Mouse (Mus musculus) embryo, embryonic 11.5 days (tissue): ENCODE measurements at regions not wholly inside any gene's neighbourhood (a gene's known extent, or its start where the extent isn't known, plus 50 kb on each side); places are given as distances from the start of the nearest gene placed in this dataset.
"Not testable (repeated sequence)": the region's sequence is repeated elsewhere in the genome, so short reads cannot be mapped to it uniquely, and the experiment has no call there.

ENCODE experiments used
- DNase-seq: peaks from one replicate; pipeline ENCODE4 v3.0.0-alpha.2; 2012; ENCODE audit warnings: low read depth, low spot score

- DNase-seq, result no peak
Measured at GRCm38 (mm10) chr2:179096861-179097260, 345.4 kb upstream of the Cdh4 start.

- DNase-seq, result no peak
Measured at GRCm38 (mm10) chr2:179099783-179100182, 342.4 kb upstream of the Cdh4 start.

DNA sequence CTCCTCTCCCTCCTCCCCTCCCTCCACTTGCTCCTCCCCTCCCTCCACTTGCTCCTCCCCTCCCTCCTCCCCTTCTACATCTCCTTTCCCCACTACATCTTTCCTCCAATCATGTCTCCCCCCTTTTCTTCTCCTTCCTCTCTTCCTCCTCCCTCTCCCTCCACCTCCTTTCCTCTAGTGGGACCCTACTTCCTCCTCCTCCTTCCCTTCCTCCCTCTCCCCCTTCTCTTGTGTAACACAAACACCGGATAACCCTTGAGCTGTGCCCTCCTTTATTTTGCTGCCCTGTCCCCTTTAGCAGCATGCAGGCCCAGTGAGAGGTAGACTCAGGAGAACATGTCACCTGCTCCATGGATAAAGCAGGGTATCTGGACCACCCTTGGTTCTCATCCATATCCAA, 339.1 kb upstream of the Cdh4 start:
- no peak for DNase-seq

DNA sequence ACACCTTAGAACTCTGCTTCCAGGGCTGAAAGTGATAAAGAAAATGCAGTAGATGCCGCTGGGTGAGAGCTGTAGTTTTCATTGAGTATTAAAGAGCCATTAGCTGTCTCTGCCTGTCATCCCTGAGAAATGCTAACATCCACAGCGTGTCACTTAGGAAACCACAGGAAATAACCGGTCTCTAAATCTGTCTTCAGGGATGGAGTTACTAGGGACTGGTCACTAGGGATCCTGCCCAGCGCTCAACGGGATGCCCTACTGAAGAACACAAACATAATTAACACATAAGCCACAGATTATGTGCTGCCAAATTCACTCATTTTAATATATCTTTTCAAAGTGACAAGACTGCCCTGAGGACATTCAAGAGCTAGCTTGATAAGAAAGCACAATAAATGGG, 329.3 kb upstream of the Cdh4 start:
- DNase-seq, result no peak

DNA sequence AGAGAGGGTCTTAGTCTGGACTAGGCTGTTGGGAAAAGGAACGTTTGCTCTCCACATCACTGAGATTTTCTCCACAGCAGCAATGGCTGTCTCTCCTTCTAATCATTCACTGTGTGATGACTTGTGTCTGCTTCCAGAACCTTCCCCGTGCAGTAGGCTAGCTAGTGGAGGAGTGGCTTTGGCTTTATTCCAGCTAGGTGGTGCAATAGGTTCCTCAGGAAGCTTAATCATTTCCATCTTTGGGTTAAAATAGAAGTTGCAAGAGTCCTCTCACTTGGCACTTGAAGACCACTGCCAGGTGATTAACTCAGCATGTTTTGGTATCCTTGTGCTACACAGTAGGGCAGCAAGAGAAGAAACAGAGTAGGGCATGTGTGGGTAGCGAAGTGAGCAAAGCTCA, 314.2 kb upstream of the Cdh4 start:
- DNase-seq, result no peak

- no peak for DNase-seq
Measured at GRCm38 (mm10) chr2:179128432-179128831, 313.8 kb upstream of the Cdh4 start.

DNA sequence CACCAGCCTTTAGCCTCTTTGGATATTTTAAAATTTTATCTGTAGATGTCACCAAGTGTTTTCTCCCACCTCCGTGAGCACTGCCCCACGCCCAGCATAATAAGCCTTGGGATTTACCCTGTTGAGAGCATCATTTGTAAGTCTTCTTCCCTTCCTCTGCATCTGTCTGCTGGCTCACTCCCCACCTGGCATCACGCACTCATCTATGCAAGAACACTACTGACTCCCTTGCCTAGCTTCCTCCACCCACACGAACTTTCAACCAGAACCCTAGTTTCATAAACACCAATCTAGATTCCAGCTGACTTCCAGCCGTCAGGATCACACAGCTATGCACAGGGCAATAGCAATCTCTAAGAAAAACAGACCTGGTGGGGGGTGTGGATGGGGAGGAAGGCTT, 311.2 kb upstream of the Cdh4 start:
- DNase-seq, result no peak

DNA sequence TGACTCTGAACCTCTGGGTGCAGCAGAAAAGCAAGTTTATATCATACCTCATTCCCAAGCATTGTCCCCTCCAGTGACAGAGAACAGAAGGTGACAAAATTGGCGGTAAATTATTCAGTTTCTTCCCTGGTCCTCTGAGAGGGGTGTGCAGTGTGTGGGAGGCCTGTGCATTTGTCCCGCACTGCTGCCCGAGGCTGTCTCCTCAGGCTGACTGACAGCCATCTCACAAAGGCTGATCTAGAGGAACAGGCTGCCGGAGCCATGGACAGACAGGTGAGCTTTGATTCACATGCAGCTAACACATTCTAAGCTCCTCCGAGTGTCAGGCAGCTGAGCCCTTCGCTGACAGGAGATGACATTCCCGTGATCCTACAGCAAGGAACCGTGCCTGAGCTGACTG, 299.9 kb upstream of the Cdh4 start:
- DNase-seq, result no peak

GRCm38 (mm10) chr2:179145726-179146125, 296.5 kb upstream of the Cdh4 start:
- DNase-seq, result no peak

- no peak for DNase-seq
Measured at GRCm38 (mm10) chr2:179146274-179146673, 296.0 kb upstream of the Cdh4 start.

GRCm38 (mm10) chr2:179148194-179148593, 294.0 kb upstream of the Cdh4 start:
- no peak for DNase-seq

DNA sequence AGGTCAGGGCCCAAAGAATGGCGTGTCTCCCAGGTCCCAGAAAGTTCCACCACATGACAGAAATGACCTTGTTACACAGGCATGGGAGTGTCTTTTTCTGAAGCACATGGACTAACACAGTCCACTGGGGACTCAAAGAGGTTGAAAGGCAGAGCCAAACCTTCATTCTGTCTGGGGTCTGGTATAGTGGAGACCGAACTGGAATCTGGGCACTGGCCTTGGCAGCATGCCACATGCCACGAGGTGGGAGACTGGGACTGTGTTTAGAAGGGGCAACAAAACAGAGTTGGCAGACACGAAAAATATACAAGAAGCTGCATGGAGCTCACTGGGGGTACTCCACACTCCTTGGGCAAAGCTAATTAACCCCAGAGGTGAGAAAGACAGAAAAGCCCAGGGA, 293.6 kb upstream of the Cdh4 start:
- DNase-seq, result no peak

- no peak for DNase-seq
Measured at GRCm38 (mm10) chr2:179158881-179159280, 283.4 kb upstream of the Cdh4 start.

DNA sequence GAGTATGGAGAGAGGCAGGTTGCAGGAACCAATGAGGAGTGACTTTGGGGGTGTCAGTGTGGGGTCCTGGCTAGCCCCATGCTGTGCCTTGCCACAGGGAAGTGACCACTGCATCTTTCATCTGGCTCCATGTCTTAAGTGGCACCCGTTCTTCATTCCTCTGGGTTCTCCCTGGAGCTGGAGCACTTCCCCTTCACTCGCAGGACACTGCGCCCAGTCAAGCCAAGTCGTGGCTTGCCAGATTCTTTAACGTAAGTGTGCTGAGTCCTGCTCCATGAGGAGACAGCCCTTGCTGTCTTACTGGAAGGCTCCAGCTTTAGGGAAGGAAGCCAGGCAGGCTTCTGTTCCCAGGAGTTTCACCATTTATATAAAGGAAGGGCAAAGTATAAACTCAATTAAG, 279.1 kb upstream of the Cdh4 start:
- no peak for DNase-seq

DNA sequence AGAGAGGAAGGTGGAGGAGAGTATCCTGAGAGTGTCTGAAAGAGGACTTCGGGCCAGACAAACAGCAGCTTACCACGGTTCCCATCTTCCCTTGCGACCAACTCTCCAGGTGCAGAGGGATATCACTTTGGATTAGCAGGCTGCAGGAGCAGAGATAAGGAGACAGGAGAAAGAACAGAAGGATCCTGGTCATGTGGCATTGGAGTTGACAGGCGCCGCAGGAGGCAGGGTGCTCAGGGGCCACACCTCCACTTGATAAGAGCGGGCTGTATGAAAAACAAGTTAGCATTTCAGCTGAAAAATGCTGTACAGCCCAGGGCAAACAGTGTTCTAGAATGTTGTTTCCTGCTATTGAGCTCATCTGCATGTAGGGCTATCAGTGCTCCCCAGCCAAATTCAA, 272.1 kb upstream of the Cdh4 start:
- DNase-seq, result no peak

GRCm38 (mm10) chr2:179170608-179171007, 271.6 kb upstream of the Cdh4 start:
- no peak for DNase-seq

- DNase-seq, result not testable (repeated sequence)
Measured at GRCm38 (mm10) chr2:179176835-179177530, 265.2 kb upstream of the Cdh4 start.

- no peak for DNase-seq
Measured at GRCm38 (mm10) chr2:179181366-179181765, 260.9 kb upstream of the Cdh4 start.

GRCm38 (mm10) chr2:179182123-179182522, 260.1 kb upstream of the Cdh4 start:
- no peak for DNase-seq

GRCm38 (mm10) chr2:179192906-179193496, 249.2 kb upstream of the Cdh4 start:
- DNase-seq, result no peak

- peak; percentile 83 for DNase-seq
Measured at GRCm38 (mm10) chr2:179193507-179194160, 248.6 kb upstream of the Cdh4 start.

GRCm38 (mm10) chr2:179197471-179197870, 244.8 kb upstream of the Cdh4 start:
- no peak for DNase-seq

DNA sequence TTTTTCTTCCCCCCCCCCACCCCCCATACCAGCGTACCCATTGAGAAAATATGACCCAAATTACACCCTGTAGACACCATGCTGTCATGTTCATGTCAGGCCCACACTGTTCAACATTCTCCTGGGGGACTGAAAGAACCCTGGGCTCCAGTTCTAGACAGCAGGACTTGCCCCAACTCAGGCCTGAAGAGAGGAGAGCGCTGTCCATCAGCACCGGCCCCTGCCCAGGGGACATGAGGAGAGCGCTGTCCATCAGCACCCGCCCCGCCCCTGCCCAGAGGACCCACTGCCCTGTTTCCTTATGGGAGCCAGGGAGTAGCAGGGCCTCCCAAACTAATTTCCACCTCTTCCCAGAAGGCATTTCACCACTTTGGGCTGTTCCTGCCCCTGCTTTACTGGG, 241.7 kb upstream of the Cdh4 start:
- DNase-seq, result peak; percentile 60
